Mouse (Mus musculus) bone marrow macrophage, adult 2 months (primary cell): ENCODE data around the gene Aff1.

Source experiments
- CTCF ChIP-seq: IDR thresholded peaks from 2 replicates; pipeline ENCODE4 v1.5.1; 2012; ENCODE audit warnings: low read depth, mild to moderate bottlenecking, low read length, moderate library complexity
- POLR2A ChIP-seq: IDR thresholded peaks from 2 replicates; pipeline ENCODE4 v1.6.1; 2012; ENCODE audit warnings: mild to moderate bottlenecking, low read depth, low read length, borderline replicate concordance

DNA sequence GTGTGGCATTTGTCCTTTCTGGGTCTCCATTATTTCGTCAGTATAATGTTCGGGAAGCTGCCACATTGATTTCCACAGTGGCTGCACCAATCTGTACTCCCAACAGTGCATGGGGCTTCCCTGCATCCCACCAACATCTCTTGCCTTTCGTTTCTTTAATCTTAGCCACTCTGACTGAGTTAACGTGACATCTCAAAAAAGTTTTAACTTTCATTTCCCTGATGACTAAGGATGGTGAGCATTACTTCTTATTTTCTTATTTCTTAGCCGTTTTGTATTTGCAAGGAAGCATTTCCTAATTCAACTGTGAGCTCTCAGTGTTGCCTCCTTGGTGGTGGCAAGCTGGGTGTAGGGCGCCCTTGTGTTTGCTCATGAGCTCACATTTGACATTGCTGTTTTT is 22.8 kb downstream of the Aff1 start:
- TF ChIP-seq CTCF (no peak), POLR2A (no peak)
